Mouse (Mus musculus): Measurements from ENCODE around the gene Unc93b1. TPM values are rescaled to one million over a fixed set of nuclear protein-coding genes. Genes with fewer than 3 reads are reported as not detected.

Gene Unc93b1
- polyA plus RNA-seq, 1 experiment from 2014 or later: 5.9 TPM

- Histone ChIP-seq H3K9ac (ENCODE audit: low read length) (no peak overlapping the region), H3K4me2 (no peak overlapping the region), H3K9me3 (ENCODE audit: control insufficient read depth, low read length) (no peaks in the 10 kb centered on the region), H3K4me1 (ENCODE audit: control insufficient read depth, insufficient read depth, low read length) (no peaks in the 10 kb centered on the region; the same call in 1 of the 2 replicates), H3K36me3 (ENCODE audit: control insufficient read depth, insufficient read depth, low read length) (no peaks in the 10 kb centered on the region), H3K4me3 (ENCODE audit: low read depth, low read length) (no peak overlapping the region), H3K27me3 (ENCODE audit: control insufficient read depth, insufficient read depth, low read length) (no peaks in the 10 kb centered on the region), H3K27ac (ENCODE audit: low read depth, low read length) (no peak overlapping the region)
- ATAC-seq (ENCODE audit: low FRiP score): no peak
- 89% methylated on average over 7 of the region's 7 CpGs for WGBS
- no peak for DNase-seq (ENCODE audit: low spot score, missing footprints)
Observed at GRCm38 (mm10) chr19:3924868-3925267, 10.1 kb upstream of the Unc93b1 start.

- H3K4me2 ChIP-seq: no peak overlapping the region
- no peaks in the 10 kb centered on the region for H3K9me3 ChIP-seq (ENCODE audit: control insufficient read depth, low read length)
- DNase-seq (ENCODE audit: low spot score, missing footprints): peak; percentile 45
- H3K4me3 ChIP-seq (ENCODE audit: low read depth, low read length): no peak overlapping the region
- no peaks in the 10 kb centered on the region; the same call in 1 of the 2 replicates for H3K4me1 ChIP-seq (ENCODE audit: control insufficient read depth, insufficient read depth, low read length)
- 82% methylated on average over 6 of the region's 6 CpGs for WGBS
- H3K9ac ChIP-seq (ENCODE audit: low read length): no peak overlapping the region
- H3K27ac ChIP-seq (ENCODE audit: low read depth, low read length): no peak overlapping the region
- no peaks in the 10 kb centered on the region for H3K36me3 ChIP-seq (ENCODE audit: control insufficient read depth, insufficient read depth, low read length)
- no peak for ATAC-seq (ENCODE audit: low FRiP score)
- H3K27me3 ChIP-seq (ENCODE audit: control insufficient read depth, insufficient read depth, low read length): no peaks in the 10 kb centered on the region
Observed at GRCm38 (mm10) chr19:3925859-3926258, 9.1 kb upstream of the Unc93b1 start.

- Histone ChIP-seq H3K9me3 (ENCODE audit: control insufficient read depth, low read length) (no peaks in the 10 kb centered on the region), H3K4me1 (ENCODE audit: control insufficient read depth, insufficient read depth, low read length) (no peaks in the 10 kb centered on the region; the same call in 1 of the 2 replicates), H3K4me2 (no peak overlapping the region), H3K27ac (ENCODE audit: low read depth, low read length) (no peak overlapping the region), H3K9ac (ENCODE audit: low read length) (no peak overlapping the region), H3K27me3 (ENCODE audit: control insufficient read depth, insufficient read depth, low read length) (no peaks in the 10 kb centered on the region), H3K36me3 (ENCODE audit: control insufficient read depth, insufficient read depth, low read length) (no peaks in the 10 kb centered on the region), H3K4me3 (ENCODE audit: low read depth, low read length) (no peak overlapping the region)
- DNase-seq (ENCODE audit: low spot score, missing footprints) (no peak), ATAC-seq (ENCODE audit: low FRiP score) (no peak)
- 80% methylated on average over 3 of the region's 3 CpGs for WGBS
Observed at GRCm38 (mm10) chr19:3926279-3926678, 8.7 kb upstream of the Unc93b1 start.

GRCm38 (mm10) chr19:3926685-3927084 is 8.3 kb upstream of the Unc93b1 start:
- Histone ChIP-seq H3K9ac (ENCODE audit: low read length) (no peak overlapping the region), H3K9me3 (ENCODE audit: control insufficient read depth, low read length) (no peaks in the 10 kb centered on the region), H3K4me1 (ENCODE audit: control insufficient read depth, insufficient read depth, low read length) (no peaks in the 10 kb centered on the region; the same call in 1 of the 2 replicates), H3K4me3 (ENCODE audit: low read depth, low read length) (no peak overlapping the region), H3K36me3 (ENCODE audit: control insufficient read depth, insufficient read depth, low read length) (no peaks in the 10 kb centered on the region), H3K27ac (ENCODE audit: low read depth, low read length) (no peak overlapping the region), H3K27me3 (ENCODE audit: control insufficient read depth, insufficient read depth, low read length) (no peaks in the 10 kb centered on the region), H3K4me2 (no peak overlapping the region)
- ATAC-seq (ENCODE audit: low FRiP score) (no peak), DNase-seq (ENCODE audit: low spot score, missing footprints) (no peak)
- whole genome bisulfite sequencing: 65% methylated on average over 6 of the region's 6 CpGs

GRCm38 (mm10) chr19:3927989-3928388 is 7.0 kb upstream of the Unc93b1 start:
- Histone ChIP-seq H3K4me2 (no peak overlapping the region), H3K27me3 (ENCODE audit: control insufficient read depth, insufficient read depth, low read length) (no peaks in the 10 kb centered on the region), H3K36me3 (ENCODE audit: control insufficient read depth, insufficient read depth, low read length) (no peaks in the 10 kb centered on the region), H3K27ac (ENCODE audit: low read depth, low read length) (no peak overlapping the region), H3K4me1 (ENCODE audit: control insufficient read depth, insufficient read depth, low read length) (no peaks in the 10 kb centered on the region; the same call in 1 of the 2 replicates), H3K9ac (ENCODE audit: low read length) (no peak overlapping the region), H3K9me3 (ENCODE audit: control insufficient read depth, low read length) (no peaks in the 10 kb centered on the region), H3K4me3 (ENCODE audit: low read depth, low read length) (no peak overlapping the region)
- WGBS: 85% methylated on average over 4 of the region's 4 CpGs
- ATAC-seq (ENCODE audit: low FRiP score) (no peak), DNase-seq (ENCODE audit: low spot score, missing footprints) (peak; percentile 33)

GRCm38 (mm10) chr19:3928779-3929178 is 6.2 kb upstream of the Unc93b1 start:
- no peaks in the 10 kb centered on the region for H3K27me3 ChIP-seq (ENCODE audit: control insufficient read depth, insufficient read depth, low read length)
- no peak overlapping the region for H3K4me2 ChIP-seq
- WGBS: 77% methylated on average over 4 of the region's 4 CpGs
- H3K36me3 ChIP-seq (ENCODE audit: control insufficient read depth, insufficient read depth, low read length): no peaks in the 10 kb centered on the region
- no peak for ATAC-seq (ENCODE audit: low FRiP score)
- no peak overlapping the region for H3K4me3 ChIP-seq (ENCODE audit: low read depth, low read length)
- no peak overlapping the region for H3K9ac ChIP-seq (ENCODE audit: low read length)
- H3K27ac ChIP-seq (ENCODE audit: low read depth, low read length): no peak overlapping the region
- DNase-seq (ENCODE audit: low spot score, missing footprints): peak; percentile 76
- H3K4me1 ChIP-seq (ENCODE audit: control insufficient read depth, insufficient read depth, low read length): no peaks in the 10 kb centered on the region
- no peaks in the 10 kb centered on the region for H3K9me3 ChIP-seq (ENCODE audit: control insufficient read depth, low read length)

- H3K36me3 ChIP-seq (ENCODE audit: control insufficient read depth, insufficient read depth, low read length): no peaks in the 10 kb centered on the region
- H3K4me2 ChIP-seq: no peak within 1 kb of the TSS
- ATAC-seq (ENCODE audit: low FRiP score): no peak
- no peak within 1 kb of the TSS for H3K27ac ChIP-seq (ENCODE audit: low read depth, low read length)
- H3K9me3 ChIP-seq (ENCODE audit: control insufficient read depth, low read length): no peaks in the 10 kb centered on the region
- H3K27me3 ChIP-seq (ENCODE audit: control insufficient read depth, insufficient read depth, low read length): no peaks in the 10 kb centered on the region
- no peaks in the 10 kb centered on the region for H3K4me1 ChIP-seq (ENCODE audit: control insufficient read depth, insufficient read depth, low read length)
- WGBS: 72% methylated on average over 12 of the region's 12 CpGs
- H3K4me3 ChIP-seq (ENCODE audit: low read depth, low read length): no peak within 1 kb of the TSS
- H3K9ac ChIP-seq (ENCODE audit: low read length): no peak within 1 kb of the TSS
- peak; percentile 73 for DNase-seq (ENCODE audit: low spot score, missing footprints)
Observed at GRCm38 (mm10) chr19:3929211-3929941, 5.6 kb upstream of the Unc93b1 start, which contains the start of gene Aldh3b1. Aldh3b1 (minus strand) TSS chr19:3929808.

GRCm38 (mm10) chr19:3930262-3931057 is 4.5 kb upstream of the Unc93b1 start:
- no peak for ATAC-seq (ENCODE audit: low FRiP score)
- Histone ChIP-seq H3K4me1 (ENCODE audit: control insufficient read depth, insufficient read depth, low read length) (peaks cover 2% of the 10 kb centered on the region; the same call in 1 of the 2 replicates), H3K27ac (ENCODE audit: low read depth, low read length) (no peak overlapping the region), H3K9me3 (ENCODE audit: control insufficient read depth, low read length) (no peaks in the 10 kb centered on the region), H3K4me3 (ENCODE audit: low read depth, low read length) (no peak overlapping the region), H3K9ac (ENCODE audit: low read length) (no peak overlapping the region), H3K4me2 (no peak overlapping the region), H3K27me3 (ENCODE audit: control insufficient read depth, insufficient read depth, low read length) (no peaks in the 10 kb centered on the region), H3K36me3 (ENCODE audit: control insufficient read depth, insufficient read depth, low read length) (no peaks in the 10 kb centered on the region)
- DNase-seq (ENCODE audit: low spot score, missing footprints): peak; percentile 23
- 78% methylated on average over 21 of the region's 21 CpGs for WGBS

GRCm38 (mm10) chr19:3931716-3932115 is 3.3 kb upstream of the Unc93b1 start:
- ATAC-seq (ENCODE audit: low FRiP score): no peak
- H3K36me3 ChIP-seq (ENCODE audit: control insufficient read depth, insufficient read depth, low read length): no peaks in the 10 kb centered on the region
- peak; percentile 45 for DNase-seq (ENCODE audit: low spot score, missing footprints)
- no peak overlapping the region for H3K4me3 ChIP-seq (ENCODE audit: low read depth, low read length)
- peaks cover 8% of the 10 kb centered on the region for H3K4me1 ChIP-seq (ENCODE audit: control insufficient read depth, insufficient read depth, low read length)
- H3K9me3 ChIP-seq (ENCODE audit: control insufficient read depth, low read length): no peaks in the 10 kb centered on the region
- no peak overlapping the region for H3K9ac ChIP-seq (ENCODE audit: low read length)
- H3K27ac ChIP-seq (ENCODE audit: low read depth, low read length): no peak overlapping the region
- H3K27me3 ChIP-seq (ENCODE audit: control insufficient read depth, insufficient read depth, low read length): no peaks in the 10 kb centered on the region; the same call in 1 of the 2 replicates
- WGBS: 91% methylated on average over 9 of the region's 9 CpGs
- no peak overlapping the region for H3K4me2 ChIP-seq
